Mouse (Mus musculus) gastrocnemius, postnatal 14 days (tissue): Measurements from ENCODE around the gene Irs3. TPM values are rescaled to one million over a fixed set of nuclear protein-coding genes. Genes with fewer than 3 reads are reported as not detected.

Experiments used
- DNase-seq: peaks from one replicate; pipeline ENCODE4 v3.0.0; 2021; ENCODE audit warnings: mixed read lengths
- intact Hi-C: fragments of 180-260 bp; cut with DNase I; formaldehyde crosslinking; loops from one replicate; pipeline ENCODE4 v1.15.1; 2025; ENCODE audit warnings: low total_unique reads
- total RNA-seq, 2 experiments: library from RNA; stranded (reverse); gene quantifications; 2 replicates each; pipeline ENCODE4 v1.2.3; 2021

The Irs3 gene
- total RNA-seq, 2 experiments from 2014 or later: 0.33 to 0.47 TPM

DNA sequence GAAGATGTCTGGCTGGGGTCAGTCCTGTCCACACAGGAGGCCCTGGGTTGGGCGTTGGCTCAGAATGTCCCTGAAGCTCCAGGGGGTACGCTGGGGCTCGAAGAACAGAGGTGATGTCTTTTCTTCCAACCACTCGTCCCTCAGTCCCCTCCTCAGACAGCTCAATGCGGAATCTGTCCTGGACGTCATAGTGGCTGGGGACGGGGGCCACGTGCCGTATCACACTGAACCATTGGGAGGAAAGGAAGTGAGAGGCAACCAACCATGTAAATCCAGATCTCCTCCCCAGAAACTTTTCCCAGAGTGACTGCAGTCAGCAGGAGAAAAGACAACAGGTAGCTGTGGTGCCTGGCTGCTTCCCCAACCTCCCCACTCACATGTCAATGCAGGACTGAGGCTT lies 45.9 kb downstream of the Irs3 start:
- no peak for DNase-seq
- intact Hi-C loops: no loop called here

DNA sequence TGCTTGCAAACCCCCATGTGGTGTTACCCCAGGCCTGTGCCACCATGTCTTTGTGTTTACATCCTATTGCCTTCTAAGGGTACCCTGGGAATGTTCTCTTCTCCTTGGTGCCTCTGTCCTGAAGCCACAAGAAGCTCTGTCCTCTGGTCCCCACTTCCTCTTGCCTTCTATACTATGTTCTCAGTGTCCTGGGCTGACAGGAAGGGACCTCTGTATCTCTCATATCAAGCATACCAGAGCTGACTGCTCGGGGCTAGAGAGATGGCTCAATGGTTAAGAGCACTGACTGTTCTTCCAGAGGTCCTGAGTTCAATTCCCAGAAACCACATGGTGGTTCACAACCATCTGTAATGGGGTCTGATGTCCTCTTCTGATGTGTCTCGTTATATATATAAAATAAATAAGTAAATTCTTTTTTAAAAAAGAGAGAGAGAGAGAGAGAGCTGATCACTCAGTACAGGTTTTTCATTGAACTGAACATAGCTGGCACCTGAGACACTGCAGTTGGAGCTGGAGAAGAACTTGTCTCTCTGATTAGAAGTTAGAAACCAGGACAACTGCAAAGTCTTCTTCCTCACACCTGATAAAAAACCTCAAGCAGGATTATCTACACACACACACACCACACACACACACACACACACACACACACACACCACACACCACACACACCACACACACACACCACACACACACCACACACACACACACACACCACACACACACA lies 47.3 kb downstream of the Irs3 start:
- intact Hi-C loops: no loop called here
- DNase-seq: no peak

DNA sequence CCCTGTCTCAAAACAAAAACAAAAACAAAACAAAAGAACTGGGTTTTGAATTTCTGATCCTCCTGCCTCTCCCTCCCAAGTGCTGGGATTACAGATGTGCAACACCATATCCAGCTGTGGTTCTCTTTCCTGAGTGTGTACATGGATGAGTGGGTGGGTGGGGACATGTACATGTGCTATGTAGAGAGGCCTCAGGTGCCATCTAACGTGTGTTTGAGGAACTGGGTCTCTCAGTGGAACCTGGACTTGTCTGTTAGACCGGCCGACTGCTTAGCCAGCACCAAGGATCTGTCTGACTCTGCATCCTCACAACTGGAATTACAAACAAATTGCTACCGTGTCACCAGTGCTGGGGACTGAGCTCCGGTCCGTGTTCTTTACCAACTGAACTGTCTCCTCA lies 47.9 kb downstream of the Irs3 start:
- intact Hi-C loops: no loop called here
- no peak for DNase-seq

DNA sequence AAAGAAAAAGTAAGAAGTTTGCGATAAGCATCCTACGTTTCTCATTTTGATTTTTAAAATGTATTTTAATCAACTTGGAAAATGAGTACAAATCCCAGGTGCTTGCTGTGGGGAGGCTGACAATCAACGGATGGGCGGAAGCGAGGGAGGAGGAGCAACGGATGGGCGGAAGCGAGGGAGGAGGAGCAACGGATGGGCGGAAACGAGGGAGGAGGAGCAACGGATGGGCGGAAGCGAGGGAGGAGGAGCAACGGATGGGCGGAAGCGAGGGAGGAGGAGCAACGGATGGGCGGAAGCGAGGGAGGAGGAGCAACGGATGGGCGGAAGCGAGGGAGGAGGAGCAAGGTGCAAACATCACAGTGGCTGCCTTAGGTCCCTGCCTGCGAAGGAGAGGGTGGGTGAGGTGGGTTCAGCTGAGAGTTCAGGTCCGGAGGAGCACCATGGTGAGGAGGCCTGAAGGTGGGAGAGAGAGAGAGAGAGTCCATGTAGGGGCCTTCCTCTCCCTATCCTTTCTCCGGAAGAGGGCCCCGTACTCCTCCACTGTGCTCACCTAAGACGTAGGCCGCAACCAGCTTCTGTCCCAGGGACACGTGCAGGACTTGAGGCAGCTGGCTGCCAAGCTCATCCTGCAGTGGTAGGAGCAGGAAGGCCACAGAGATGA lies 48.8 kb downstream of the Irs3 start:
- intact Hi-C loops: no loop called here
- DNase-seq: no peak

DNA sequence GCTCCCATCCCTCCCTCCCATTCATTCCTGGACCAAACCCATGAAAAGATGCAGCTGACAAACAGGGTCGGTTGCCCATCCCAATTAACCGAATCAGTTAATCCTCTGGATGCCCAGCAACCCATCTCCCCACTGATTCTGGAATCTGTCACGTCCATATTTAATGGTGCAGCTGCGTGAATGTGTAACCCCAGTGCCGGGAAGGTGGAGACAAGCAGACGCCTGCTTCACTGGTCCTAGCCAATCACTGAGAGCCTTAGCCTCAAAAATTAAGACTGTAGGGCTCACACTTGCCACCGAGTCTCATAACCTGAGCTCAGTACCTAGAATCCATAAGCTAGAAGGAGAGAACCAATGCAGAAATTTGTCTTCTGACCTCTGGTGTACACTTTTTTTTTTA lies 49.6 kb downstream of the Irs3 start:
- no peak for DNase-seq

More for the DNA sequence above, 49.6 kb downstream of the Irs3 start:
- intact Hi-C loops: no loop called here

Other genes starting within 250 kb of the Irs3 start
- gene Zan, start 168.7 kb downstream of the Irs3 start, total RNA-seq: under 1 TPM; 0.02 TPM
- gene Pop7, start 143.2 kb downstream of the Irs3 start, total RNA-seq: 10 to 100 TPM; 15.9 to 16.1 TPM
- gene Gigyf1, start 127.2 kb downstream of the Irs3 start, total RNA-seq: 10 to 100 TPM; 13.4 to 18.5 TPM
- not detected for gene Epo, start 112.5 kb downstream of the Irs3 start, total RNA-seq
- 100 to 1,000 TPM; 194 to 231 TPM for gene Gnb2, start 112.2 kb downstream of the Irs3 start, total RNA-seq
- gene Actl6b, start 92.2 kb downstream of the Irs3 start, total RNA-seq: not detected
- gene Tfr2, start 75.9 kb downstream of the Irs3 start, total RNA-seq: under 1 TPM in 1 of 2 experiments, not detected in 1; 0.06 TPM
- gene Mospd3, start 44.7 kb downstream of the Irs3 start, total RNA-seq: 10 to 100 TPM; 15.3 to 18.1 TPM
- 100 to 1,000 TPM; 190 to 251 TPM for gene Pcolce, start 31.9 kb downstream of the Irs3 start, total RNA-seq
- gene Fbxo24, start 16.7 kb downstream of the Irs3 start, total RNA-seq: under 1 TPM in 1 of 2 experiments, not detected in 1; 0.27 TPM
- 10 to 100 TPM; 14.8 to 15.3 TPM for gene Lrch4, start 16.6 kb downstream of the Irs3 start, total RNA-seq
- 1 to 10 TPM; 3.0 to 3.6 TPM for gene Gm20605, start 16.5 kb downstream of the Irs3 start, total RNA-seq
- gene Sap25, start 4.4 kb downstream of the Irs3 start, total RNA-seq: 1 to 10 TPM; 1.8 to 2.0 TPM
- gene Agfg2, start 39.0 kb upstream of the Irs3 start, total RNA-seq: 1 to 10 TPM; 4.9 to 5.8 TPM
- gene Nyap1, start 95.9 kb upstream of the Irs3 start, total RNA-seq: under 1 TPM; 0.39 to 0.42 TPM
- 100 to 1,000 TPM; 118 to 156 TPM for gene Tsc22d4, start 100.0 kb upstream of the Irs3 start, total RNA-seq
- 1 to 10 TPM; 6.8 to 7.2 TPM for gene Ppp1r35, start 133.1 kb upstream of the Irs3 start, total RNA-seq
- 10 to 100 TPM; 20.7 to 21.1 TPM for gene Mepce, start 141.9 kb upstream of the Irs3 start, total RNA-seq
- 1 to 10 TPM in 1 of 2 experiments, under 1 TPM in 1; 0.84 to 1.7 TPM for gene Zcwpw1, start 142.1 kb upstream of the Irs3 start, total RNA-seq
- under 1 TPM; 0.27 to 0.33 TPM for gene Pilra, start 190.6 kb upstream of the Irs3 start, total RNA-seq
- gene Pilrb1, start 212.4 kb upstream of the Irs3 start, total RNA-seq: not detected
- gene Pilrb2, start 226.1 kb upstream of the Irs3 start, total RNA-seq: under 1 TPM in 1 of 2 experiments, not detected in 1; 0.53 TPM